Mouse (Mus musculus) limb, embryonic 14.5 days (tissue): ENCODE data around the gene Otog. TPM values are rescaled to one million over a fixed set of nuclear protein-coding genes. Genes with fewer than 3 reads are reported as not detected.

Source experiments
- ATAC-seq: fragments of 200-750 bp; cut with Nextera tagmentation; 2 replicates; pipeline ENCODE4 v1.8.0; 2017; ENCODE audit warnings: low read depth, moderate number of reproducible peaks, moderate TSS enrichment; ENCODE audit not compliant: low FRiP score
- DNase-seq: peaks from one replicate; pipeline ENCODE4 v3.0.0-alpha.2; 2015; ENCODE audit warnings: low spot score
- H3K27ac ChIP-seq: fragments of 300-500 bp; sonication (generic); replicated peaks from 2 replicates; pipeline ENCODE4 v1.5.1; 2014; ENCODE audit warnings: low read depth, mild to moderate bottlenecking, low read length, moderate library complexity, mixed read lengths
- H3K27me3 ChIP-seq: fragments of 300-500 bp; sonication (generic); 2 replicates; pipeline ENCODE4 v1.6.1; 2014; ENCODE audit warnings: low read length, mixed read lengths; ENCODE audit not compliant: control insufficient read depth, insufficient read depth
- H3K36me3 ChIP-seq: fragments of 300-500 bp; sonication (generic); 2 replicates; pipeline ENCODE4 v1.6.1; 2014; ENCODE audit warnings: mild to moderate bottlenecking, low read length, moderate library complexity, mixed read lengths; ENCODE audit not compliant: control insufficient read depth, insufficient read depth
- H3K4me1 ChIP-seq: fragments of 300-500 bp; sonication (generic); 2 replicates; pipeline ENCODE4 v1.6.1; 2014; ENCODE audit warnings: antibody characterized with exemption, low read length, mixed read lengths; ENCODE audit not compliant: control insufficient read depth, insufficient read depth
- H3K4me2 ChIP-seq: fragments of 300-500 bp; sonication (generic); replicated peaks from 2 replicates; pipeline ENCODE4 v1.6.1; 2014; ENCODE audit warnings: low read depth, mild to moderate bottlenecking, low read length, moderate library complexity; ENCODE audit not compliant: severe bottlenecking
- H3K4me3 ChIP-seq: fragments of 300-500 bp; sonication (generic); replicated peaks from 2 replicates; pipeline ENCODE4 v1.5.1; 2014; ENCODE audit warnings: low read length
- H3K9ac ChIP-seq: fragments of 300-500 bp; sonication (generic); 2 replicates; pipeline ENCODE4 v1.6.1; 2014; ENCODE audit warnings: mild to moderate bottlenecking, low read depth, low read length, moderate library complexity; ENCODE audit not compliant: severe bottlenecking
- H3K9me3 ChIP-seq: fragments of 300-500 bp; sonication (generic); 2 replicates; pipeline ENCODE4 v1.6.1; 2016; ENCODE audit warnings: low read length; ENCODE audit not compliant: control insufficient read depth
- POLR2A ChIP-seq: fragments of 200-500 bp; IDR thresholded peaks from 2 replicates; pipeline ENCODE4 v1.8.0; 2012; ENCODE audit warnings: inconsistent platforms, mild to moderate bottlenecking, moderate library complexity, borderline replicate concordance; ENCODE audit not compliant: insufficient read depth, insufficient read length; ENCODE audit errors: extremely low read depth
- WGBS: fragments of 180-500 bp; shearing (Covaris S2); extraction: QIAGEN DNeasy Blood & Tissue Kit; methylation state at CpG from one replicate; pipeline ENCODE4 v1.1.7; 2014; 5-methylcytosine and 5-hydroxymethylcytosine counted together
- polyA plus RNA-seq, 2 experiments: library from polyadenylated mRNA; depleted of rRNA in 1 of 2; stranded (reverse) in 1 of 2; unstranded in 1 of 2; fragments of >200 nt; fragmentation: Nextera tagmentation in 1 of 2; extraction: Ambion mirVana in 1 of 2; gene quantifications; 2 replicates each; pipeline versions ENCODE4 v1.2.1 to v1.2.3; 2012 to 2014

Otog gene
- polyA plus RNA-seq, 2 experiments: 0.63 to 2.3 TPM

- H3K9me3 ChIP-seq: no peaks in the 10 kb centered on the region
- ATAC-seq (peak; percentile 90), DNase-seq (peak; percentile 59)
- WGBS: 64% methylated on average over 9 of the region's 9 CpGs
- H3K27me3 ChIP-seq: no peaks in the 10 kb centered on the region
- no peak overlapping the region for H3K4me2 ChIP-seq
- no peak overlapping the region for H3K27ac ChIP-seq
- H3K4me3 ChIP-seq: no peak overlapping the region
- no peaks in the 10 kb centered on the region for H3K4me1 ChIP-seq
- H3K9ac ChIP-seq: no peak overlapping the region
- no peaks in the 10 kb centered on the region for H3K36me3 ChIP-seq
- TF ChIP-seq POLR2A: no peak
Measured at GRCm38 (mm10) chr7:46341471-46341870, 100.7 kb downstream of the Otog start.

DNA sequence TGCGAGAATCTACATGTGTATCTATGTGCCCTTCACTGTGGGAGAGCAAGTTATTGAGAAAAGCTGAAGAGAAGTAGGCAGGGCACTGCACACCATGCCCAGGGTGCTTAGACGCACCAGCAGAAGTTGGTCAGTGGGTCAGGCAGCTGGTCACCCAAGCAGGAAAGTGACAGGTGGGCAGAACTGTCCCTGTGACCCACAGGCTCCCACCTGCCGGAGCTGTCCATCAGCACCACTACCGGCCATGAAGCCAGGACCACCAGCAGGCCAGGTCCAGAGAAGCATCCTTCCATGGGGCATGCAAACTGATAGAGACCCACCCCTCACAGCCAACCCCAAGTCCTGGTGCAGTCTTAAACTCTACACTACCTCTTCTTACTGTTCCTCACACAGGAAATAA is 106.9 kb downstream of the Otog start:
- TF ChIP-seq POLR2A: no peak
- Histone ChIP-seq H3K9ac (no peak overlapping the region), H3K27ac (no peak overlapping the region), H3K4me1 (no peaks in the 10 kb centered on the region), H3K27me3 (peaks cover 30% of the 10 kb centered on the region), H3K4me3 (no peak overlapping the region), H3K9me3 (no peaks in the 10 kb centered on the region), H3K4me2 (no peak overlapping the region), H3K36me3 (no peaks in the 10 kb centered on the region)
- DNase-seq: no peak
- no peak for ATAC-seq
- 60% methylated on average over 4 of the region's 4 CpGs for WGBS

- Histone ChIP-seq H3K4me2 (no peak overlapping the region), H3K4me1 (no peaks in the 10 kb centered on the region), H3K27me3 (peaks cover 30% of the 10 kb centered on the region), H3K9ac (no peak overlapping the region), H3K4me3 (no peak overlapping the region), H3K9me3 (no peaks in the 10 kb centered on the region), H3K36me3 (no peaks in the 10 kb centered on the region), H3K27ac (no peak overlapping the region)
- DNase-seq: peak; percentile 19
- ATAC-seq: peak; percentile 31
- no peak for TF ChIP-seq POLR2A
- WGBS: 5% methylated on average over 18 of the region's 36 CpGs
Measured at GRCm38 (mm10) chr7:46348813-46349212, 108.0 kb downstream of the Otog start.

GRCm38 (mm10) chr7:46350119-46350702 is 109.4 kb downstream of the Otog start:
- Histone ChIP-seq H3K4me3 (no peak overlapping the region), H3K9ac (no peak overlapping the region), H3K27ac (no peak overlapping the region), H3K36me3 (no peaks in the 10 kb centered on the region), H3K9me3 (no peaks in the 10 kb centered on the region), H3K4me1 (no peaks in the 10 kb centered on the region), H3K4me2 (no peak overlapping the region), H3K27me3 (peaks cover 30% of the 10 kb centered on the region)
- DNase-seq (no peak), ATAC-seq (peak; percentile 18; the same call in 1 of the 2 replicates)
- WGBS: 60% methylated on average over 9 of the region's 9 CpGs
- TF ChIP-seq POLR2A: no peak

GRCm38 (mm10) chr7:46352748-46353147 is 112.0 kb downstream of the Otog start:
- no peak for TF ChIP-seq POLR2A
- Histone ChIP-seq H3K27me3 (peaks cover 21% of the 10 kb centered on the region), H3K27ac (no peak overlapping the region), H3K4me1 (no peaks in the 10 kb centered on the region), H3K36me3 (no peaks in the 10 kb centered on the region), H3K4me3 (no peak overlapping the region), H3K9ac (no peak overlapping the region), H3K9me3 (no peaks in the 10 kb centered on the region), H3K4me2 (no peak overlapping the region)
- DNase-seq (no peak), ATAC-seq (peak; percentile 10)
- WGBS: 60% methylated on average over 2 of the region's 2 CpGs
